Mouse (Mus musculus) spleen, adult 2 months (tissue): ENCODE results near the gene Ntn1.

Experiments used
- CTCF ChIP-seq: fragments of 200-500 bp; IDR thresholded peaks from 2 replicates; pipeline ENCODE4 v1.5.1; 2011; ENCODE audit warnings: mild to moderate bottlenecking, inconsistent platforms; ENCODE audit not compliant: insufficient read depth, insufficient read length, insufficient replicate concordance; ENCODE audit errors: extremely low read depth
- POLR2A ChIP-seq: fragments of 200-500 bp; IDR thresholded peaks from 2 replicates; pipeline ENCODE4 v1.6.1; 2011; ENCODE audit warnings: low read depth, low read length, inconsistent platforms

DNA sequence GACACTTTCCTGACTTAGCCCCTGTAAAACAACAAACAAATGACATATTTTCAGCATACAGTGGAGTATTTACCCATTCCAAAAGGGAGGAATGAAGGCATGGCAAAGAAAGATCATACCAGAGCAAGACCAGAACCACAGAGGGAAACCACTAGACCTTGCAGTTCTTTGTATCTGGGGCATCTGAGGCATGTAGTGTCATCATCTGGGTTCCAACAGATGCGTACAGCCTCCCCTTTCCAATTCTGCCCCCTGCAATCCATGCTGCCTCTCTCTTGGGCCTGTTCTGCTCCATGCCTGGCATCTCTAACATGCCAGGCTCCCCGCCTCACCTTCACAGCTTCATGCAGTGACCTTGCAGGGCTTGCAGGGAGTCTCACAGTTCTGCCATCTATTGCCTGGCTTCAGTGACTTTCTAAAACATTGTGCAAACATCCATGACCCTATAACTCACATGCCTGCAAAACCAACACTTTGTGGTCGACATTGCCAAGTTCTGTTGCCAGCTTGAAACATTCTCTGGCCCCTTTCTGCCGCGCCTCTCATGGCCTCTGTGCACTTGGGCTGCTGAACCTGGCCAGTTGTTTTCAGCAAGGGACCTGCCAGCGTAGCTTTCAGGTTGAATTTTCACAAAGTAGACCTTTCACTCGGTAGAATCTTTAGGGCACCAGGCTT is 228.5 kb downstream of the Ntn1 start:
- TF ChIP-seq CTCF = no peak
- no peak for TF ChIP-seq POLR2A
